Mouse (Mus musculus) urinary bladder, postnatal 14 days (tissue): Measurements from ENCODE around the gene Antxr1.
A peak's percentile ranks its signal among the peaks of the same experiment; 100 is the strongest.

Source experiments
- DNase-seq: peaks from one replicate; pipeline ENCODE4 v3.0.0; 2021; ENCODE audit warnings: low spot score

The Antxr1 gene

GRCm38 (mm10) chr6:87139796-87140553 is 195.6 kb downstream of the Antxr1 start:
- DNase-seq: no peak

GRCm38 (mm10) chr6:87138479-87138878 is 197.1 kb downstream of the Antxr1 start:
- no peak for DNase-seq

GRCm38 (mm10) chr6:87133966-87134546 is 201.6 kb downstream of the Antxr1 start:
- DNase-seq: no peak

GRCm38 (mm10) chr6:87133520-87133919 is 202.1 kb downstream of the Antxr1 start:
- DNase-seq: no peak

- no peak for DNase-seq
Measured at GRCm38 (mm10) chr6:87131078-87131477, 204.5 kb downstream of the Antxr1 start.

GRCm38 (mm10) chr6:87130628-87131027 is 205.0 kb downstream of the Antxr1 start:
- no peak for DNase-seq

GRCm38 (mm10) chr6:87129861-87130260 is 205.8 kb downstream of the Antxr1 start:
- DNase-seq: no peak

GRCm38 (mm10) chr6:87127049-87127753 is 208.4 kb downstream of the Antxr1 start:
- DNase-seq: no peak

- no peak for DNase-seq
Measured at GRCm38 (mm10) chr6:87123973-87124372, 211.6 kb downstream of the Antxr1 start.

- no peak for DNase-seq
Measured at GRCm38 (mm10) chr6:87123406-87123805, 212.2 kb downstream of the Antxr1 start.

- no peak for DNase-seq
Measured at GRCm38 (mm10) chr6:87121961-87122360, 213.7 kb downstream of the Antxr1 start.

GRCm38 (mm10) chr6:87120661-87121060 is 215.0 kb downstream of the Antxr1 start:
- no peak for DNase-seq

- no peak for DNase-seq
Measured at GRCm38 (mm10) chr6:87119975-87120374, 215.6 kb downstream of the Antxr1 start.

GRCm38 (mm10) chr6:87119066-87119837 is 216.4 kb downstream of the Antxr1 start:
- DNase-seq: no peak

GRCm38 (mm10) chr6:87116596-87116995 is 219.0 kb downstream of the Antxr1 start:
- no peak for DNase-seq

GRCm38 (mm10) chr6:87115981-87116380 is 219.6 kb downstream of the Antxr1 start:
- no peak for DNase-seq

- DNase-seq: peak; percentile 23
Measured at GRCm38 (mm10) chr6:87112125-87112524, 223.5 kb downstream of the Antxr1 start.

GRCm38 (mm10) chr6:87111493-87111892 is 224.1 kb downstream of the Antxr1 start:
- no peak for DNase-seq

GRCm38 (mm10) chr6:87104123-87104796 is 231.4 kb downstream of the Antxr1 start, which contains the start of gene D6Ertd527e:
Gene D6Ertd527e, plus strand, starts transcription at chr6:87104746.
- no peak for DNase-seq

- no peak for DNase-seq
Measured at GRCm38 (mm10) chr6:87103314-87103713, 232.3 kb downstream of the Antxr1 start.

GRCm38 (mm10) chr6:87102421-87102911 is 233.2 kb downstream of the Antxr1 start:
- DNase-seq: peak; percentile 23
